Mouse (Mus musculus) cortical plate, adult 2 months (tissue): Measurements from ENCODE around the gene Cdc42bpb.

ENCODE experiments used
- CTCF ChIP-seq: fragments of 200-500 bp; IDR thresholded peaks from 2 replicates; pipeline ENCODE4 v1.5.1; 2011; ENCODE audit warnings: mild to moderate bottlenecking, control low read depth, low read length; ENCODE audit not compliant: insufficient read depth; ENCODE audit errors: extremely low read depth
- POLR2A ChIP-seq: fragments of 200-500 bp; IDR thresholded peaks from 2 replicates; pipeline ENCODE4 v1.6.1; 2011; ENCODE audit warnings: mild to moderate bottlenecking, low read length, control low read depth; ENCODE audit not compliant: insufficient read depth; ENCODE audit errors: extremely low read depth

- TF ChIP-seq CTCF (no peak), POLR2A (no peak)
Observed at GRCm38 (mm10) chr12:111424547-111424946, 47.0 kb upstream of the Cdc42bpb start.
